In the genomic region with DNA sequence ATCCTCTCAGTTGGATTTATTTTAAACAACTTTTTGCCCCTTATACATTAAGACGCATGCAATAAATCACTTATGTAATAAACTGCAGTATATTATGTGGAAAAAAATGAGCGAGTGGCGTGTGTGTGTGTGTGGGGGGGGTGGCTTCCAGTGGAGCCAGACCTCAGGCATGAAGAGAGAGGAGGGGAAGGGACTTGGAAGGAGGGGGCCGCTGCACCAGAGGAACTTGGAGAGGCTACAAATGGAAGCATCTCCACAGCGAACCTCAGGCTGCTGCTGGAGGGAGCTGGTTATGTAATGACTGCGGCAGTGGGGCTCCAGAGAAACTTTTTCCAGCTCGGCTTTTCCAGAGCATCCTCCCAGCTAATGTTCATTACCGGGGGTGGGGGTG, we compare ENCODE assay signal across 8 mouse cellular contexts.
DNase-seq lines count a peak whose midpoint lies in the region; ATAC-seq lines count a peak whose summit lies in the region.

No protein-coding gene starts in this region.

- no peaks in the 10 kb centered on the region for H3K9me3 ChIP-seq in embryonic facial prominence, embryonic 10.5 days
- H3K9me3 ChIP-seq in hindbrain, embryonic 11.5 days (ENCODE audit: control insufficient read depth, low read length) = no peaks in the 10 kb centered on the region
- H3K9me3 ChIP-seq in midbrain, embryonic 10.5 days (replicated peaks) = no peaks in the 10 kb centered on the region

- ATAC-seq in hindbrain, embryonic 11.5 days (ENCODE audit: low FRiP score) = peak; percentile 70
- no peak for ATAC-seq in monocyte, adult 5-6 weeks (replicated peaks; ENCODE audit: insufficient number of reproducible peaks, low FRiP score, low TSS enrichment, poor library complexity, severe bottlenecking)

- H3K27ac ChIP-seq in embryonic facial prominence, embryonic 10.5 days (replicated peaks) = peak overlapping the region; percentile 72
- H3K27ac ChIP-seq in hindbrain, embryonic 11.5 days (ENCODE audit: low read depth, low read length) = peak overlapping the region; percentile 58; the same call in 1 of the 2 replicates
- H3K27ac ChIP-seq in midbrain, embryonic 10.5 days (replicated peaks) = peak overlapping the region; percentile 77

- DNase-seq in left cerebral cortex, postnatal 25 days (ENCODE audit: low spot score in 2 of 2) = peak; percentile 52 to 71
- no peak for DNase-seq in left cerebral cortex, postnatal 4 days
- peak; percentile 52 for DNase-seq in embryonic facial prominence, embryonic 10.5 days (ENCODE audit: low spot score)
- DNase-seq in hindbrain, embryonic 11.5 days (ENCODE audit: low spot score) = peak; percentile 56
- peak; percentile 52 for DNase-seq in midbrain, embryonic 10.5 days (ENCODE audit: low spot score)
- DNase-seq in ovary, postnatal 10 days (ENCODE audit: low spot score) = no peak
- DNase-seq in MN1 (ENCODE audit: low spot score) = no peak

- peaks cover 47% of the 10 kb centered on the region for H3K4me1 ChIP-seq in embryonic facial prominence, embryonic 10.5 days
- H3K4me1 ChIP-seq in hindbrain, embryonic 11.5 days (replicated peaks; ENCODE audit: control insufficient read depth, insufficient read depth, low read length) = 0 out of 2 replicates have a peak, but pooled peaks cover 3% of the 10 kb centered on the region
- H3K4me1 ChIP-seq in midbrain, embryonic 10.5 days = peaks cover 46% of the 10 kb centered on the region

- H3K4me2 ChIP-seq in hindbrain, embryonic 11.5 days (replicated peaks; ENCODE audit: low read depth, low read length) = peak overlapping the region; percentile 32

- intact Hi-C loops in left cerebral cortex, postnatal 25 days (cut with DNase I) = loop anchor here (5.0 to 10.0 kb wide), 4 partner anchors 76 to 461 kb away; no protein-coding TSS in a partner anchor
- intact Hi-C loops in left cerebral cortex, postnatal 4 days (cut with DNase I) = loop anchor here (10.0 kb wide), 1 partner anchor 546 kb away; a partner anchor contains a TSS

- H3K27me3 ChIP-seq in embryonic facial prominence, embryonic 10.5 days (replicated peaks; ENCODE audit: low read depth, poor library complexity, severe bottlenecking) = peaks cover 21% of the 10 kb centered on the region
- H3K27me3 ChIP-seq in hindbrain, embryonic 11.5 days (ENCODE audit: control insufficient read depth, insufficient read depth, low read length) = no peaks in the 10 kb centered on the region
- H3K27me3 ChIP-seq in midbrain, embryonic 10.5 days (ENCODE audit: low read depth, poor library complexity, severe bottlenecking) = peaks cover 59% of the 10 kb centered on the region

- H3K9ac ChIP-seq in hindbrain, embryonic 11.5 days (ENCODE audit: low read depth, low read length) = no peak overlapping the region; the same call in 1 of the 2 replicates

- peak overlapping the region; percentile 52 for H3K4me3 ChIP-seq in embryonic facial prominence, embryonic 10.5 days
- H3K4me3 ChIP-seq in hindbrain, embryonic 11.5 days (ENCODE audit: low read depth, low read length) = no peak overlapping the region
- peak overlapping the region; percentile 45 for H3K4me3 ChIP-seq in midbrain, embryonic 10.5 days

- WGBS in embryonic facial prominence, embryonic 10.5 days = 8% methylated on average over 8 of the region's 8 CpGs
- 5% methylated on average over 8 of the region's 8 CpGs for WGBS in hindbrain, embryonic 11.5 days
- 4% methylated on average over 8 of the region's 8 CpGs for WGBS in midbrain, embryonic 10.5 days

- H3K36me3 ChIP-seq in embryonic facial prominence, embryonic 10.5 days (replicated peaks) = no peaks in the 10 kb centered on the region
- H3K36me3 ChIP-seq in hindbrain, embryonic 11.5 days (ENCODE audit: control insufficient read depth, insufficient read depth, low read length) = no peaks in the 10 kb centered on the region
- no peaks in the 10 kb centered on the region for H3K36me3 ChIP-seq in midbrain, embryonic 10.5 days

Comparison
In these comparisons a context has a peak if more than half of its experiments do, and no peak if none do; other contexts are left out.
1. DNase-seq: peak in left cerebral cortex, postnatal 25 days (2 of 2), embryonic facial prominence, embryonic 10.5 days (single experiment), hindbrain, embryonic 11.5 days (single experiment) and midbrain, embryonic 10.5 days (single experiment); none in left cerebral cortex, postnatal 4 days (single experiment), ovary, postnatal 10 days (single experiment) and MN1 (single experiment).
2. Peak in every context shown above with its lines, with median percentiles within 50 percentile points of each other: H3K27ac ChIP-seq.